28 mouse cellular contexts compared by ENCODE assay signal in the genomic region with DNA sequence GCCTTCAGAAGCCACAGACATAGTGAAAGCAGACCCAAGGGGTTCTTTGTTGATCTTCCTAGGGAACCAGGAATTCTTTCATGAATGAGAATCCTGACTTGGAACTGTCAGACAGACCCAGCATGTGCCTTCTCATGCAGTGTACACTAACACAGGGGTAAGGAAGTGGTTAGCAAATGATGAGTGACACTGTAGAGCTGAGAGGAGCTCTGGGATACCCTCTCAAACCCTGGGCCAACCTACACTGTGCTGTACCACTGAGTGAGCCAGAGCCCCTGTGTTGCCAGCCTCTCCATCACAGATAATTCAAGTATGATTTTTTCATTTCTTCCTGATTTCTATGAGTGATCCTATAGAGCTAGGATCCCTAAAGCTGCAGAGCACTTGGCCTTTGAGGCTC. TPM values are rescaled to one million over a fixed set of nuclear protein-coding genes. Genes with fewer than 3 reads are reported as not detected.
DNase-seq lines count a peak whose midpoint lies in the region; ATAC-seq and TF ChIP-seq lines count a peak whose summit lies in the region.
"Had no signal": no experiment of that assay in that cellular context is flagged by ENCODE, and none has a peak within 500 bp of the region (broad histone marks: within the 10 kb centered on the region; RNA-seq: fewer than 3 reads in every experiment).

No protein-coding gene starts in this region.

- H3K9ac ChIP-seq in forebrain, postnatal 0 days = no peak overlapping the region
- H3K9ac ChIP-seq in forebrain, embryonic 11.5 days (ENCODE audit: low read length) = no peak overlapping the region
- H3K9ac ChIP-seq in hindbrain, embryonic 13.5 days = no peak overlapping the region
- no peak overlapping the region for H3K9ac ChIP-seq in hindbrain, embryonic 14.5 days
- H3K9ac ChIP-seq: embryonic facial prominence, embryonic 12.5 days; embryonic facial prominence, embryonic 15.5 days; forebrain, embryonic 13.5 days; intestine, embryonic 15.5 days had no signal

- H3K4me3 ChIP-seq in forebrain, postnatal 0 days (ENCODE audit: low read depth, low read length) = no peak overlapping the region
- no peak overlapping the region for H3K4me3 ChIP-seq in forebrain, embryonic 11.5 days (ENCODE audit: low read depth, low read length)
- H3K4me3 ChIP-seq in hindbrain, embryonic 13.5 days = no peak overlapping the region
- H3K4me3 ChIP-seq in hindbrain, embryonic 14.5 days (replicated peaks; ENCODE audit: low read length) = no peak overlapping the region
- H3K4me3 ChIP-seq in left cerebral cortex, adult 2 months = no peak overlapping the region
- H3K4me3 ChIP-seq: embryonic facial prominence, embryonic 12.5 days; embryonic facial prominence, embryonic 15.5 days; forebrain, embryonic 13.5 days; hindbrain, embryonic 10.5 days; intestine, embryonic 15.5 days had no signal

- no peaks in the 10 kb centered on the region for H3K4me1 ChIP-seq in forebrain, postnatal 0 days (ENCODE audit: insufficient read depth)
- no peaks in the 10 kb centered on the region for H3K4me1 ChIP-seq in forebrain, embryonic 11.5 days (replicated peaks; ENCODE audit: control insufficient read depth, insufficient read depth, low read length)
- no peaks in the 10 kb centered on the region for H3K4me1 ChIP-seq in hindbrain, embryonic 13.5 days (replicated peaks)
- no peaks in the 10 kb centered on the region for H3K4me1 ChIP-seq in hindbrain, embryonic 14.5 days (replicated peaks; ENCODE audit: control insufficient read depth, insufficient read depth, low read length)
- H3K4me1 ChIP-seq: embryonic facial prominence, embryonic 12.5 days; embryonic facial prominence, embryonic 15.5 days; forebrain, embryonic 13.5 days; hindbrain, embryonic 10.5 days; intestine, embryonic 15.5 days had no signal

- no peak overlapping the region for H3K4me2 ChIP-seq in forebrain, postnatal 0 days (ENCODE audit: low read depth)
- H3K4me2 ChIP-seq in forebrain, embryonic 11.5 days (ENCODE audit: low read depth, low read length, severe bottlenecking) = no peak overlapping the region
- H3K4me2 ChIP-seq in hindbrain, embryonic 13.5 days = no peak overlapping the region
- H3K4me2 ChIP-seq in hindbrain, embryonic 14.5 days (replicated peaks) = no peak overlapping the region
- H3K4me2 ChIP-seq: embryonic facial prominence, embryonic 12.5 days; embryonic facial prominence, embryonic 15.5 days; forebrain, embryonic 13.5 days; heart, embryonic 11.5 days; intestine, embryonic 15.5 days had no signal

- TF ChIP-seq CTCF in forebrain, postnatal 0 days (IDR thresholded peaks at IDR 0.05; ENCODE audit: low read depth) = no peak
- TF ChIP-seq CTCF in left cerebral cortex, adult 2 months (IDR thresholded peaks at IDR 0.05) = no peak

- H3K36me3 ChIP-seq in forebrain, postnatal 0 days (ENCODE audit: insufficient read depth) = peaks cover 38% of the 10 kb centered on the region
- H3K36me3 ChIP-seq in forebrain, embryonic 11.5 days (ENCODE audit: control insufficient read depth, insufficient read depth, low read length) = no peaks in the 10 kb centered on the region; the same call in none of the 2 replicates
- peaks cover 55% of the 10 kb centered on the region for H3K36me3 ChIP-seq in hindbrain, embryonic 13.5 days
- peaks cover 81% of the 10 kb centered on the region for H3K36me3 ChIP-seq in hindbrain, embryonic 14.5 days (replicated peaks; ENCODE audit: control insufficient read depth, insufficient read depth)
- H3K36me3 ChIP-seq: embryonic facial prominence, embryonic 12.5 days; embryonic facial prominence, embryonic 15.5 days; intestine, embryonic 15.5 days had no signal

- intact Hi-C loops in left cerebral cortex, adult 2 months (cut with DNase I) = no loop called here
- intact Hi-C loops in left cerebral cortex, postnatal 25 days (cut with DNase I) = loop anchor here (10.0 kb wide), 1 partner anchor 224 kb away; no protein-coding TSS in a partner anchor

- DNase-seq in forebrain, postnatal 0 days = peak; percentile 0
- DNase-seq in forebrain, embryonic 11.5 days (ENCODE audit: low spot score) = no peak
- no peak for DNase-seq in hindbrain, embryonic 14.5 days (ENCODE audit: low spot score)
- DNase-seq in left cerebral cortex, adult 2 months (ENCODE audit: extremely low spot score in 1 of 2, low spot score in 2 of 2) = no peak
- no peak for DNase-seq in left cerebral cortex, postnatal 25 days (ENCODE audit: low spot score in 2 of 2)
- DNase-seq: adrenal gland, adult 2 months; adrenal gland, postnatal 14 days; cerebellum, adult 11 months; cerebellum, adult 2 months; cerebellum, adult 9-11 months; cerebellum, postnatal 25 days; gastrocnemius, postnatal 10 days; gastrocnemius, postnatal 36 days; heart, postnatal 36 days; kidney, adult 11 months; kidney, adult 8-10 months had no signal

- no peak overlapping the region for H3K27ac ChIP-seq in forebrain, postnatal 0 days (ENCODE audit: low read depth, low read length)
- H3K27ac ChIP-seq in forebrain, embryonic 11.5 days (ENCODE audit: low read depth, low read length) = no peak overlapping the region
- peak overlapping the region; percentile 6; the same call in 1 of the 2 replicates for H3K27ac ChIP-seq in hindbrain, embryonic 13.5 days
- H3K27ac ChIP-seq in hindbrain, embryonic 14.5 days = no peak overlapping the region
- H3K27ac ChIP-seq in left cerebral cortex, adult 2 months = 0 out of 2 replicates have a peak overlapping the region, but pooled peaks have one; percentile 36
- H3K27ac ChIP-seq: embryonic facial prominence, embryonic 12.5 days; embryonic facial prominence, embryonic 15.5 days; forebrain, embryonic 13.5 days; hindbrain, embryonic 10.5 days; intestine, embryonic 15.5 days had no signal

- H3K9me3 ChIP-seq in forebrain, postnatal 0 days (ENCODE audit: low read length) = no peaks in the 10 kb centered on the region
- H3K9me3 ChIP-seq in forebrain, embryonic 11.5 days (ENCODE audit: control insufficient read depth, low read length) = no peaks in the 10 kb centered on the region
- no peaks in the 10 kb centered on the region for H3K9me3 ChIP-seq in hindbrain, embryonic 13.5 days
- H3K9me3 ChIP-seq in hindbrain, embryonic 14.5 days (ENCODE audit: control insufficient read depth, low read length) = no peaks in the 10 kb centered on the region
- H3K9me3 ChIP-seq: embryonic facial prominence, embryonic 12.5 days; embryonic facial prominence, embryonic 15.5 days; forebrain, embryonic 13.5 days; hindbrain, embryonic 10.5 days; intestine, embryonic 15.5 days had no signal

- no peaks in the 10 kb centered on the region for H3K27me3 ChIP-seq in forebrain, postnatal 0 days (ENCODE audit: insufficient read depth, low read length)
- no peaks in the 10 kb centered on the region for H3K27me3 ChIP-seq in forebrain, embryonic 11.5 days (ENCODE audit: control insufficient read depth, insufficient read depth, low read length)
- no peaks in the 10 kb centered on the region for H3K27me3 ChIP-seq in hindbrain, embryonic 13.5 days
- H3K27me3 ChIP-seq in hindbrain, embryonic 14.5 days (ENCODE audit: control insufficient read depth, insufficient read depth, low read length) = no peaks in the 10 kb centered on the region
- H3K27me3 ChIP-seq: embryonic facial prominence, embryonic 12.5 days; embryonic facial prominence, embryonic 15.5 days; forebrain, embryonic 13.5 days; intestine, embryonic 15.5 days had no signal

- peak; percentile 40 for ATAC-seq in forebrain, postnatal 0 days
- no peak for ATAC-seq in forebrain, embryonic 11.5 days (replicated peaks; ENCODE audit: low FRiP score)
- ATAC-seq in hindbrain, embryonic 13.5 days (ENCODE audit: low FRiP score) = no peak
- no peak; the same call in 1 of the 2 replicates for ATAC-seq in hindbrain, embryonic 14.5 days (ENCODE audit: low FRiP score)
- ATAC-seq: CD4-positive, CD25-positive, alpha-beta regulatory T cell, adult 4 months; forebrain, embryonic 13.5 days; intestine, embryonic 15.5 days had no signal

RNA-seq across cellular contexts. Expression of gene Unc80, which starts 37.2 kb away (rescaled TPM):
- 15.1 and 16.9 TPM in 2 replicates for total RNA-seq in forebrain, postnatal 0 days (2014; rRNA removed)
- polyA plus RNA-seq in forebrain, postnatal 0 days (2015; fragmentation: Nextera tagmentation; extraction: Ambion mirVana) = 2.5 and 5.2 TPM in 2 replicates
- 0.69 and 0.83 TPM in 2 replicates for polyA plus RNA-seq in forebrain, embryonic 11.5 days (2014; fragmentation: Nextera tagmentation; extraction: Ambion mirVana)
- polyA plus RNA-seq in hindbrain, embryonic 13.5 days (2015; fragmentation: Nextera tagmentation; extraction: Ambion mirVana) = 3.9 and 4.3 TPM in 2 replicates
- polyA plus RNA-seq in hindbrain, embryonic 14.5 days (2014; fragmentation: Nextera tagmentation; extraction: Ambion mirVana) = 10.4 and 11.1 TPM in 2 replicates
- total RNA-seq in left cerebral cortex, adult 2 months (2021) = 100 to 1,000 TPM; 247 to 270 TPM
- 100 to 1,000 TPM; 214 to 226 TPM for total RNA-seq in left cerebral cortex, postnatal 25 days (2021)
- total RNA-seq: common myeloid progenitor, adult 5-6 weeks; granulocyte monocyte progenitor cell, adult 5-6 weeks; MEL had no signal
- polyA plus RNA-seq: C2C12; CD4-positive, CD25-positive, alpha-beta regulatory T cell, adult 4 months had no signal

Comparison
In these comparisons a context has a peak if more than half of its experiments do, and no peak if none do; other contexts are left out.
1. H3K27ac ChIP-seq: peak in hindbrain, embryonic 13.5 days (single experiment) and left cerebral cortex, adult 2 months (single experiment); none in forebrain, postnatal 0 days (single experiment), forebrain, embryonic 11.5 days (single experiment) and hindbrain, embryonic 14.5 days (single experiment).